Mouse (Mus musculus): ENCODE measurements around the gene Unc13a.

Gene Unc13a

GRCm38 (mm10) chr8:71591471-71592373 lies 79.8 kb downstream of the Unc13a start, which contains the start of gene Pgls:
Gene Pgls, plus strand, starts transcription at chr8:71592176.
- peak; percentile 98 for DNase-seq (ENCODE audit: inconsistent age in 2 of 2, low spot score in 1 of 2)

GRCm38 (mm10) chr8:71591017-71591416 lies 80.5 kb downstream of the Unc13a start:
- no peak for DNase-seq (ENCODE audit: inconsistent age in 2 of 2, low spot score in 1 of 2)

- no peak for DNase-seq (ENCODE audit: inconsistent age in 2 of 2, low spot score in 1 of 2)
Measured at GRCm38 (mm10) chr8:71588762-71589161, 82.8 kb downstream of the Unc13a start.

- DNase-seq (ENCODE audit: inconsistent age in 2 of 2, low spot score in 1 of 2) = peak; percentile 60 to 83
Measured at GRCm38 (mm10) chr8:71586891-71587290, 84.7 kb downstream of the Unc13a start.

- peak in 1 of 2 experiments; percentile 62 for DNase-seq (ENCODE audit: inconsistent age in 2 of 2, low spot score in 1 of 2)
Measured at GRCm38 (mm10) chr8:71580201-71580600, 91.4 kb downstream of the Unc13a start.

GRCm38 (mm10) chr8:71579476-71579875 lies 92.1 kb downstream of the Unc13a start:
- peak; percentile 77 to 92 for DNase-seq (ENCODE audit: inconsistent age in 2 of 2, low spot score in 1 of 2)

- peak in 1 of 2 experiments; percentile 84 for DNase-seq (ENCODE audit: inconsistent age in 2 of 2, low spot score in 1 of 2)
Measured at GRCm38 (mm10) chr8:71579009-71579408, 92.5 kb downstream of the Unc13a start.

GRCm38 (mm10) chr8:71577856-71578387 lies 93.6 kb downstream of the Unc13a start:
- DNase-seq (ENCODE audit: inconsistent age in 2 of 2, low spot score in 1 of 2) = no peak

- peak in 1 of 2 experiments; percentile 68 for DNase-seq (ENCODE audit: inconsistent age in 2 of 2, low spot score in 1 of 2)
Measured at GRCm38 (mm10) chr8:71575020-71575419, 96.5 kb downstream of the Unc13a start.

- DNase-seq (ENCODE audit: inconsistent age in 2 of 2, low spot score in 1 of 2) = peak; percentile 76 to 82
Measured at GRCm38 (mm10) chr8:71574426-71574825, 97.1 kb downstream of the Unc13a start.

Measured in adrenal gland, adult (tissue).